ENCODE assay signal across 14 mouse cellular contexts in genomic region chr12:40814659-40815363, GRCm38 (mm10).
DNase-seq lines count a peak whose midpoint lies in the region; ATAC-seq and TF ChIP-seq lines count a peak whose summit lies in the region.
"Had no signal": no experiment of that assay in that cellular context is flagged by ENCODE, and none has a peak within 500 bp of the region (broad histone marks: within the 10 kb centered on the region; RNA-seq: fewer than 3 reads in every experiment).

No protein-coding gene starts in this region.

- peak; percentile 71 for DNase-seq in forebrain, embryonic 14.5 days (ENCODE audit: low spot score)
- peak; percentile 17 for DNase-seq in kidney, adult 2 months
- DNase-seq in stomach, postnatal 0 days (ENCODE audit: low spot score) = no peak
- DNase-seq in thymus, postnatal 4 days = no peak
- DNase-seq: adrenal gland, postnatal 14 days; embryo, embryonic 11 days; heart, postnatal 10 days; kidney, postnatal 36 days; thymus, postnatal 14 days had no signal

- no peak for TF ChIP-seq EP300 in stomach, postnatal 0 days (optimal IDR thresholded peaks at IDR 0.05)

- TF ChIP-seq CTCF in kidney, adult 2 months (conservative IDR thresholded peaks at IDR 0.05; ENCODE audit: insufficient read depth, insufficient read length, low read depth, low read length) = no peak
- peak; percentile 76 for TF ChIP-seq CTCF in stomach, postnatal 0 days (IDR thresholded peaks at IDR 0.05; ENCODE audit: low read depth)

- no peaks in the 10 kb centered on the region for H3K9me3 ChIP-seq in forebrain, embryonic 14.5 days (replicated peaks; ENCODE audit: control insufficient read depth, low read length)
- H3K9me3 ChIP-seq in forebrain, embryonic 12.5 days = no peaks in the 10 kb centered on the region
- H3K9me3 ChIP-seq in kidney, embryonic 15.5 days (replicated peaks) = no peaks in the 10 kb centered on the region
- no peaks in the 10 kb centered on the region for H3K9me3 ChIP-seq in neural tube, embryonic 14.5 days (ENCODE audit: control insufficient read depth, low read length)
- H3K9me3 ChIP-seq in neural tube, embryonic 15.5 days (replicated peaks) = no peaks in the 10 kb centered on the region
- no peaks in the 10 kb centered on the region for H3K9me3 ChIP-seq in stomach, postnatal 0 days (ENCODE audit: control insufficient read depth, low read length)

- TF ChIP-seq POLR2A in kidney, adult 2 months (IDR thresholded peaks at IDR 0.05; ENCODE audit: low read depth, low read length) = no peak

- no peak overlapping the region for H3K9ac ChIP-seq in forebrain, embryonic 14.5 days (ENCODE audit: low read length)
- H3K9ac ChIP-seq in forebrain, embryonic 12.5 days = no peak overlapping the region
- no peak overlapping the region for H3K9ac ChIP-seq in kidney, embryonic 15.5 days
- H3K9ac ChIP-seq in neural tube, embryonic 14.5 days (replicated peaks; ENCODE audit: low read depth, low read length) = no peak overlapping the region
- H3K9ac ChIP-seq in neural tube, embryonic 15.5 days (replicated peaks) = no peak overlapping the region
- no peak overlapping the region for H3K9ac ChIP-seq in stomach, postnatal 0 days (ENCODE audit: low read length)

- H3K27ac ChIP-seq in forebrain, embryonic 14.5 days (ENCODE audit: low read depth, low read length) = no peak overlapping the region
- no peak overlapping the region for H3K27ac ChIP-seq in forebrain, embryonic 12.5 days
- no peak overlapping the region for H3K27ac ChIP-seq in kidney, adult 2 months (ENCODE audit: insufficient read depth, low read depth, low read length)
- H3K27ac ChIP-seq in kidney, embryonic 15.5 days = no peak overlapping the region
- H3K27ac ChIP-seq in neural tube, embryonic 14.5 days (ENCODE audit: low read depth, low read length) = no peak overlapping the region
- no peak overlapping the region for H3K27ac ChIP-seq in neural tube, embryonic 15.5 days (replicated peaks)
- no peak overlapping the region for H3K27ac ChIP-seq in stomach, postnatal 0 days (replicated peaks)

- H3K4me3 ChIP-seq in forebrain, embryonic 14.5 days (ENCODE audit: low read depth, low read length) = no peak overlapping the region
- no peak overlapping the region for H3K4me3 ChIP-seq in forebrain, embryonic 12.5 days (replicated peaks)
- no peak overlapping the region for H3K4me3 ChIP-seq in kidney, adult 2 months (ENCODE audit: insufficient read depth, low read depth, low read length)
- H3K4me3 ChIP-seq in kidney, embryonic 15.5 days (replicated peaks) = no peak overlapping the region
- no peak overlapping the region for H3K4me3 ChIP-seq in neural tube, embryonic 14.5 days (ENCODE audit: low read depth, low read length)
- no peak overlapping the region for H3K4me3 ChIP-seq in neural tube, embryonic 15.5 days (replicated peaks)
- H3K4me3 ChIP-seq in stomach, postnatal 0 days (ENCODE audit: low read depth, low read length) = no peak overlapping the region

- no peak overlapping the region for H3K4me2 ChIP-seq in forebrain, embryonic 14.5 days (ENCODE audit: low read length)
- H3K4me2 ChIP-seq in forebrain, embryonic 12.5 days = no peak overlapping the region
- no peak overlapping the region for H3K4me2 ChIP-seq in kidney, embryonic 15.5 days
- no peak overlapping the region for H3K4me2 ChIP-seq in neural tube, embryonic 14.5 days (ENCODE audit: low read depth, low read length)
- H3K4me2 ChIP-seq in neural tube, embryonic 15.5 days = no peak overlapping the region
- no peak overlapping the region for H3K4me2 ChIP-seq in stomach, postnatal 0 days (replicated peaks; ENCODE audit: low read depth)

- ATAC-seq in forebrain, embryonic 14.5 days = no peak
- no peak for ATAC-seq in forebrain, embryonic 12.5 days (ENCODE audit: low FRiP score)
- no peak for ATAC-seq in kidney, embryonic 15.5 days (replicated peaks; ENCODE audit: low FRiP score)
- ATAC-seq in neural tube, embryonic 14.5 days (ENCODE audit: low read depth) = peak; percentile 54; the same call in 1 of the 2 replicates
- no peak for ATAC-seq in neural tube, embryonic 15.5 days (ENCODE audit: low FRiP score)
- ATAC-seq in stomach, postnatal 0 days (ENCODE audit: low FRiP score, low TSS enrichment) = no peak
- ATAC-seq: inflammation-experienced regulatory T-cells, adult 6 months had no signal

- H3K27me3 ChIP-seq in forebrain, embryonic 14.5 days (replicated peaks; ENCODE audit: control insufficient read depth, insufficient read depth, low read length) = no peaks in the 10 kb centered on the region
- H3K27me3 ChIP-seq in forebrain, embryonic 12.5 days = no peaks in the 10 kb centered on the region
- H3K27me3 ChIP-seq in kidney, adult 2 months (replicated peaks; ENCODE audit: control insufficient read depth, insufficient read depth, low read length) = no peaks in the 10 kb centered on the region
- H3K27me3 ChIP-seq in kidney, embryonic 15.5 days = no peaks in the 10 kb centered on the region
- no peaks in the 10 kb centered on the region for H3K27me3 ChIP-seq in neural tube, embryonic 14.5 days (ENCODE audit: control insufficient read depth, insufficient read depth, low read length)
- H3K27me3 ChIP-seq in neural tube, embryonic 15.5 days (replicated peaks) = no peaks in the 10 kb centered on the region
- H3K27me3 ChIP-seq in stomach, postnatal 0 days (ENCODE audit: control insufficient read depth, insufficient read depth, low read length) = no peaks in the 10 kb centered on the region

- H3K36me3 ChIP-seq in forebrain, embryonic 14.5 days (ENCODE audit: control insufficient read depth, insufficient read depth, low read length) = no peaks in the 10 kb centered on the region
- H3K36me3 ChIP-seq in forebrain, embryonic 12.5 days (replicated peaks) = 0 out of 2 replicates have a peak, but pooled peaks cover 3% of the 10 kb centered on the region
- H3K36me3 ChIP-seq in kidney, adult 2 months (ENCODE audit: control insufficient read depth, insufficient read depth, low read length) = no peaks in the 10 kb centered on the region
- 0 out of 2 replicates have a peak, but pooled peaks cover 7% of the 10 kb centered on the region for H3K36me3 ChIP-seq in kidney, embryonic 15.5 days
- H3K36me3 ChIP-seq in neural tube, embryonic 14.5 days (ENCODE audit: control insufficient read depth, insufficient read depth, low read length) = peaks cover 8% of the 10 kb centered on the region; the same call in 1 of the 2 replicates
- peaks cover 11% of the 10 kb centered on the region for H3K36me3 ChIP-seq in neural tube, embryonic 15.5 days
- H3K36me3 ChIP-seq in stomach, postnatal 0 days (ENCODE audit: control insufficient read depth, insufficient read depth, low read length) = no peaks in the 10 kb centered on the region

- no peaks in the 10 kb centered on the region for H3K4me1 ChIP-seq in forebrain, embryonic 14.5 days (ENCODE audit: control insufficient read depth, insufficient read depth, low read length)
- H3K4me1 ChIP-seq in forebrain, embryonic 12.5 days = no peaks in the 10 kb centered on the region; the same call in 1 of the 2 replicates
- H3K4me1 ChIP-seq in kidney, adult 2 months (ENCODE audit: control insufficient read depth, insufficient read depth, low read length) = peaks cover 2% of the 10 kb centered on the region; the same call in 1 of the 2 replicates
- no peaks in the 10 kb centered on the region for H3K4me1 ChIP-seq in kidney, embryonic 15.5 days
- no peaks in the 10 kb centered on the region for H3K4me1 ChIP-seq in neural tube, embryonic 14.5 days (ENCODE audit: control insufficient read depth, insufficient read depth, low read length)
- H3K4me1 ChIP-seq in neural tube, embryonic 15.5 days = no peaks in the 10 kb centered on the region
- H3K4me1 ChIP-seq in stomach, postnatal 0 days (replicated peaks; ENCODE audit: control insufficient read depth, insufficient read depth) = no peaks in the 10 kb centered on the region

Comparison
In these comparisons a context has a peak if more than half of its experiments do, and no peak if none do; other contexts are left out.
1. DNase-seq: peak in forebrain, embryonic 14.5 days (single experiment) and kidney, adult 2 months (single experiment); none in stomach, postnatal 0 days (single experiment) and thymus, postnatal 4 days (single experiment).